Mouse (Mus musculus): ENCODE measurements around the gene Rpl36a.

The Rpl36a gene

GRCm38 (mm10) chrX:134599922-134600565, 14.6 kb downstream of the Rpl36a start:
- DNase-seq (ENCODE audit: inconsistent ontology term): peak; percentile 2

GRCm38 (mm10) chrX:134600659-134601379, 15.4 kb downstream of the Rpl36a start, which contains the start of the genes Gla and Hnrnph2:
Gene Gla (minus strand): TSS chrX:134601125.
Gene Hnrnph2 (plus strand): TSS chrX:134601179.
- DNase-seq (ENCODE audit: inconsistent ontology term): peak; percentile 92

DNA sequence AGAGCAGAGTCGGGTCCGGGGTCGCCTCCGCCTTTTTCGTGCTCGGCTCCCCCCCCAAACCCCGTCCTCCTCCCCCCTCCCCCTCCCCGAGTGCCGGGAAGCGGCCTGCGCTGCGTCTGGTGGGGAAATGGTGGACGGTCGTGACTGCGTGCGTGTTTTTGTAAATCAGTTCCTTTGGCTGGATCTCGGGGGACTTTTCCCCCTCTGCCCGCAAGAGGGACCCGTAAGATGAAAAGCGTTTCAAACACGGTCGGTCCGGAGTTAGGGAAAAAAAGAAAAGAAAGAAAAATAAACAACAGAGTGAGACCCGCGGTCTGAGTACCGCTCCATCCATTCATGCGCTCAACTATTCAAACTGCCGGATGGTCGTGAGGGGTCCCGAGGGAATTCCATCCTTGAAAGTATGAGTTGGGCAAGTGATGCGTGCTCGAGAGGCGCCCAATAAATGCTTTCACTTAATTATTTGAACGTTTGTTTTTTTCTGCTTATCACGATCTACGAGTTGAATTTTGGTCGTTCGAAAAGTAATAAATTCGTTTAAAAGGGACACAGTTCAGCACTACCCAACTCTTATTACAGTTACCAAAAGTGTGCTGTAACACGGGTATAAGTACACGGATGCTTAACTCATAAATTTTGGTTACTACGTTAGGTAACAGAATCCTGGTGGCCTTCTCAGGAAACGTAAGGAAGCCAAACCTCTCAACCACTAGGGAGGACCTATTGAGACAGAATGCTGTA, 16.1 kb downstream of the Rpl36a start:
- DNase-seq (ENCODE audit: inconsistent ontology term): peak; percentile 42

- DNase-seq (ENCODE audit: inconsistent ontology term): peak; percentile 27
These were observed 24.0 kb downstream of the Rpl36a start for GRCm38 (mm10) chrX:134609472-134609871.

GRCm38 (mm10) chrX:134610984-134611383, 25.5 kb downstream of the Rpl36a start:
- DNase-seq (ENCODE audit: inconsistent ontology term): no peak

GRCm38 (mm10) chrX:134612285-134612959, 27.0 kb downstream of the Rpl36a start:
- DNase-seq (ENCODE audit: inconsistent ontology term): peak; percentile 63

DNA sequence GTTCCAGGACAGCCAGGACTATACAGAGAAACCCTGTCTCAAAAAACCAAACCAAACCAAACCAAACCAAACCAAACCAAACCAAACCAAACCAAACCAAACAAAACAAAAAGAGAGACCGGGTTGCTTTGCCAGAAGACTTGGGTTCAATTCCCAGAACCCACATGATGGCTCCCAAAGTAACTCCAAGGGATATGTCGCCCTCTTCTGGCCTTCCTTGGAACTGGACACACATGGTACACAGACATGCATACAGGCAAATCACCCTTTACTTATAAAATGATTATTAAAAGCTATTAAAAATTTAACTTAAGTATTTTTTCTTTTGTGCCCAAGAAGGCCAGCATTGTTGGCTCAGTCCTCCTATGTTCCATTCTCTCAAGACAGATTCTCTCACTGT, 28.9 kb downstream of the Rpl36a start:
- DNase-seq (ENCODE audit: inconsistent ontology term): no peak

GRCm38 (mm10) chrX:134619695-134620094, 34.2 kb downstream of the Rpl36a start:
- DNase-seq (ENCODE audit: inconsistent ontology term): no peak

GRCm38 (mm10) chrX:134620254-134620865, 34.9 kb downstream of the Rpl36a start:
- DNase-seq (ENCODE audit: inconsistent ontology term): no peak

GRCm38 (mm10) chrX:134621685-134622084, 36.2 kb downstream of the Rpl36a start:
- no peak for DNase-seq (ENCODE audit: inconsistent ontology term)

- no peak for DNase-seq (ENCODE audit: inconsistent ontology term)
These were observed 37.9 kb downstream of the Rpl36a start for GRCm38 (mm10) chrX:134623350-134623749.

DNA sequence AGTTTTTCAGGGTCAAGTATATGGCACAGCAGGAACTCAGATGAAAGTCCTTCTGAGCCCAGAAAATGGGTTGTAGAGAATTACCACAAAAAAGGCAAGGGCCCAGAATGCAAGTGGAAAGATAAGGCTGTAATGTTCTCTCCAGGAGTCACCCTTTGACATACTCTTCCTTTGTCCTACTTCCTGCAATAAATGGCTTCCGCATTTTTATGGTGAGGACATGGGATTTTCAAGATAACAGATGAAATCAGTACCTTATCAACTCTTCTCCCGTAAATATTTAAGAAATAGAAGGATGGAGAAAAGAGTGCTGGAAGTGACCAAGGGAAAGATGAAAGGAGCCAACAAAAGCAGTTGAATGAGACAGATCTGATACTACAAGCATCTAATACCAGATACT, 42.7 kb downstream of the Rpl36a start:
- DNase-seq (ENCODE audit: inconsistent ontology term): no peak

GRCm38 (mm10) chrX:134632710-134633109, 47.3 kb downstream of the Rpl36a start:
- no peak for DNase-seq (ENCODE audit: inconsistent ontology term)

DNA sequence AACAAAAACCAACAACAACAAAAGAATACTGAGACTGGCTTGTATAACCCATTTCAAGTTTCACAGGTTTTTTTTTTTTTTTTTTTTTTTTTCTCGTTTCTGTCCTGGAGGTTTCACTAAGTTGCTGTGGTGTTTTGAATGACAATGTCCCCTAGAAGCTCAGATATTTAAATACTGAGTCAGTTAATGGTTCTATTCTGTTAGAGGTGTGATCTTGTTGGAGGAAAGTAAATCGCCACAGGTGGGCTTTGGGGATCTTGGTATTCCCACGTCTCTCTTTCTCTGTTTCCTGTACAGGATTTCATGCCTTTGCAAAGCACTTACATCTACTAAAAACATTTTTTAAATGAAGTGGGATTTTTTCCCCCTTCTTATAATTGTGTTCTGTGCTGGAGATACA, 49.7 kb downstream of the Rpl36a start:
- DNase-seq (ENCODE audit: inconsistent ontology term): no peak

GRCm38 (mm10) chrX:134635860-134636259, 50.4 kb downstream of the Rpl36a start:
- DNase-seq (ENCODE audit: inconsistent ontology term): no peak
